In genomic region chr2:9877966-9878563, GRCm38 (mm10) we compare ENCODE assay signal across 8 mouse cellular contexts. TPM values are rescaled to one million over a fixed set of nuclear protein-coding genes. Genes with fewer than 3 reads are reported as not detected.
DNase-seq lines count a peak whose midpoint lies in the region; ATAC-seq and TF ChIP-seq lines count a peak whose summit lies in the region.

No protein-coding gene starts in this region.

- no peak overlapping the region for H3K27ac ChIP-seq in liver, adult 2 months (replicated peaks; ENCODE audit: insufficient read depth, low read depth, low read length)
- H3K27ac ChIP-seq in embryonic facial prominence, embryonic 12.5 days: peak overlapping the region; percentile 72
- H3K27ac ChIP-seq in limb, embryonic 11.5 days (replicated peaks; ENCODE audit: low read depth, low read length): no peak overlapping the region

- no peaks in the 10 kb centered on the region for H3K9me3 ChIP-seq in embryonic facial prominence, embryonic 12.5 days
- H3K9me3 ChIP-seq in limb, embryonic 11.5 days (ENCODE audit: control insufficient read depth, low read length): no peaks in the 10 kb centered on the region

- peaks cover 5% of the 10 kb centered on the region for H3K4me1 ChIP-seq in liver, adult 2 months (ENCODE audit: control insufficient read depth, insufficient read depth, low read length)
- peaks cover 36% of the 10 kb centered on the region for H3K4me1 ChIP-seq in embryonic facial prominence, embryonic 12.5 days
- peaks cover 8% of the 10 kb centered on the region for H3K4me1 ChIP-seq in limb, embryonic 11.5 days (ENCODE audit: control insufficient read depth, insufficient read depth, low read length)

- no peaks in the 10 kb centered on the region for H3K36me3 ChIP-seq in liver, adult 2 months (ENCODE audit: control insufficient read depth, insufficient read depth, low read length)
- no peaks in the 10 kb centered on the region for H3K36me3 ChIP-seq in embryonic facial prominence, embryonic 12.5 days
- no peaks in the 10 kb centered on the region for H3K36me3 ChIP-seq in limb, embryonic 11.5 days (ENCODE audit: control insufficient read depth, insufficient read depth, low read length)
- H3K36me3 ChIP-seq in splenic B cell, adult 2 months (ENCODE audit: control insufficient read depth, insufficient read depth, low read length, poor library complexity, severe bottlenecking): no peaks in the 10 kb centered on the region

- no peaks in the 10 kb centered on the region for H3K79me2 ChIP-seq in liver, adult 2 months (ENCODE audit: control insufficient read depth, insufficient read depth, low read length)

- peaks cover 23% of the 10 kb centered on the region for H3K27me3 ChIP-seq in liver, adult 2 months (ENCODE audit: control insufficient read depth, insufficient read depth, low read length)
- H3K27me3 ChIP-seq in embryonic facial prominence, embryonic 12.5 days: peaks cover 42% of the 10 kb centered on the region
- H3K27me3 ChIP-seq in limb, embryonic 11.5 days (ENCODE audit: control insufficient read depth, insufficient read depth, low read length): peaks cover 64% of the 10 kb centered on the region
- H3K27me3 ChIP-seq in splenic B cell, adult 2 months (ENCODE audit: control insufficient read depth, insufficient read depth, low read length, poor library complexity, severe bottlenecking): peaks cover 10% of the 10 kb centered on the region

- TF ChIP-seq POLR2A in liver, adult 2 months (IDR thresholded peaks at IDR 0.05; ENCODE audit: extremely low read depth, insufficient read depth, low read length): no peak

- H3K4me2 ChIP-seq in embryonic facial prominence, embryonic 12.5 days (replicated peaks): peak overlapping the region; percentile 85
- peak overlapping the region; percentile 74 for H3K4me2 ChIP-seq in limb, embryonic 11.5 days (ENCODE audit: low read depth, severe bottlenecking)

- ATAC-seq in embryonic facial prominence, embryonic 12.5 days (ENCODE audit: insufficient number of reproducible peaks, insufficient read depth, low FRiP score, low TSS enrichment): no peak
- no peak for ATAC-seq in limb, embryonic 11.5 days (ENCODE audit: insufficient number of reproducible peaks, low FRiP score, low TSS enrichment, low read depth)
- no peak for ATAC-seq in megakaryocyte-erythroid progenitor cell, adult 5-6 weeks (replicated peaks; ENCODE audit: low FRiP score, low TSS enrichment, poor library complexity, severe bottlenecking)

- no peak overlapping the region for H3K9ac ChIP-seq in liver, adult 2 months (ENCODE audit: low read depth, low read length)
- H3K9ac ChIP-seq in embryonic facial prominence, embryonic 12.5 days: peak overlapping the region; percentile 49
- H3K9ac ChIP-seq in limb, embryonic 11.5 days (ENCODE audit: low read length): no peak overlapping the region

- WGBS in liver, adult 2 months: 3% methylated on average over 19 of the region's 19 CpGs
- WGBS in embryonic facial prominence, embryonic 12.5 days: under 1% methylated on average over 19 of the region's 19 CpGs
- WGBS in limb, embryonic 11.5 days: under 1% methylated on average over 19 of the region's 19 CpGs

- no peak for TF ChIP-seq CTCF in liver, adult 2 months (IDR thresholded peaks at IDR 0.05; ENCODE audit: low read depth, low read length)

- peak overlapping the region; percentile 44 for H3K4me3 ChIP-seq in liver, adult 2 months (ENCODE audit: insufficient read depth, low read depth, low read length)
- peak overlapping the region; percentile 49 for H3K4me3 ChIP-seq in embryonic facial prominence, embryonic 12.5 days
- peak overlapping the region; percentile 32 for H3K4me3 ChIP-seq in limb, embryonic 11.5 days (ENCODE audit: low read depth, low read length)

- no peak for DNase-seq in liver, adult 2 months (ENCODE audit: extremely low read depth, low read depth, low spot score)
- DNase-seq in liver: no peak
- peak; percentile 64 for DNase-seq in limb, embryonic 11.5 days (ENCODE audit: low spot score)
- DNase-seq in splenic B cell, adult 2 months (ENCODE audit: low read depth, low spot score): peak; percentile 31
- DNase-seq in left cerebral cortex, adult 18-20 months (ENCODE audit: low spot score in 2 of 2): no peak
- DNase-seq in urinary bladder, postnatal 25 days (ENCODE audit: low spot score): no peak

RNA-seq across cellular contexts. Expression of gene 4930412O13Rik, which starts 3.0 kb away (rescaled TPM):
- not detected in 2 replicates for total RNA-seq in liver, adult 2 months (2014; rRNA removed)
- not detected in 2 replicates for polyA plus RNA-seq in liver, adult 2 months (2012; rRNA removed)
- 1.8 and 1.9 TPM in 2 replicates for polyA plus RNA-seq in embryonic facial prominence, embryonic 12.5 days (2016; fragmentation: Nextera tagmentation; extraction: Ambion mirVana)
- 0.15 TPM in 1 of 2 replicates, not detected in the other for polyA plus RNA-seq in limb, embryonic 11.5 days (2014; fragmentation: Nextera tagmentation; extraction: Ambion mirVana)
- not detected in 2 replicates for total RNA-seq in megakaryocyte-erythroid progenitor cell, adult 5-6 weeks (2014; fragmentation: Nextera tagmentation)
- not detected in 2 replicates for total RNA-seq in megakaryocyte-erythroid progenitor cell, adult 5-6 weeks (2017)
- total RNA-seq in left cerebral cortex, adult 18-20 months (2021): not detected

RNA-seq across cellular contexts. Expression of gene 9230102O04Rik, which starts 11.3 kb away (rescaled TPM):
- total RNA-seq in liver, adult 2 months (2014; rRNA removed): not detected in 2 replicates
- not detected in 2 replicates for polyA plus RNA-seq in liver, adult 2 months (2012; rRNA removed)
- polyA plus RNA-seq in embryonic facial prominence, embryonic 12.5 days (2016; fragmentation: Nextera tagmentation; extraction: Ambion mirVana): 0.41 and 1.0 TPM in 2 replicates
- 0.61 TPM in 1 of 2 replicates, not detected in the other for polyA plus RNA-seq in limb, embryonic 11.5 days (2014; fragmentation: Nextera tagmentation; extraction: Ambion mirVana)
- not detected in 2 replicates for total RNA-seq in megakaryocyte-erythroid progenitor cell, adult 5-6 weeks (2014; fragmentation: Nextera tagmentation)
- total RNA-seq in megakaryocyte-erythroid progenitor cell, adult 5-6 weeks (2017): not detected in 2 replicates
- total RNA-seq in left cerebral cortex, adult 18-20 months (2021): not detected

RNA-seq across cellular contexts. Expression of gene Gata3, which starts 11.8 kb away (rescaled TPM):
- 0.07 TPM in 1 of 2 replicates, not detected in the other for total RNA-seq in liver, adult 2 months (2014; rRNA removed)
- 0.33 and 0.42 TPM in 2 replicates for polyA plus RNA-seq in liver, adult 2 months (2012; rRNA removed)
- 22.6 and 23.6 TPM in 2 replicates for polyA plus RNA-seq in embryonic facial prominence, embryonic 12.5 days (2016; fragmentation: Nextera tagmentation; extraction: Ambion mirVana)
- 3.9 and 4.4 TPM in 2 replicates for polyA plus RNA-seq in limb, embryonic 11.5 days (2014; fragmentation: Nextera tagmentation; extraction: Ambion mirVana)
- total RNA-seq in megakaryocyte-erythroid progenitor cell, adult 5-6 weeks (2014; fragmentation: Nextera tagmentation): 0.57 and 5.3 TPM in 2 replicates
- total RNA-seq in megakaryocyte-erythroid progenitor cell, adult 5-6 weeks (2017): 0.23 and 1.8 TPM in 2 replicates
- not detected for total RNA-seq in left cerebral cortex, adult 18-20 months (2021)

Comparison
In these comparisons a context has a peak if more than half of its experiments do, and no peak if none do; other contexts are left out.
1. DNase-seq: peak in limb, embryonic 11.5 days (single experiment) and splenic B cell, adult 2 months (single experiment); none in liver, adult 2 months (single experiment), liver (single experiment), left cerebral cortex, adult 18-20 months (0 of 2) and urinary bladder, postnatal 25 days (single experiment).
2. Peak in every context shown above with its lines, with median percentiles within 50 percentile points of each other: H3K4me3 ChIP-seq.